Mouse (Mus musculus): ENCODE measurements around the gene Best1.

The Best1 gene

GRCm38 (mm10) chr19:10022414-10023303, 21.2 kb upstream of the Best1 start:
- DNase-seq (ENCODE audit: low spot score in 2 of 2) = no peak

- DNase-seq (ENCODE audit: low spot score in 2 of 2) = no peak
These were observed 20.5 kb upstream of the Best1 start for GRCm38 (mm10) chr19:10021981-10022380.

GRCm38 (mm10) chr19:10019214-10019760, 17.9 kb upstream of the Best1 start:
- no peak for DNase-seq (ENCODE audit: low spot score in 2 of 2)

- no peak for DNase-seq (ENCODE audit: low spot score in 2 of 2)
These were observed 17.0 kb upstream of the Best1 start for GRCm38 (mm10) chr19:10018527-10018818.

GRCm38 (mm10) chr19:10017637-10018526, 16.4 kb upstream of the Best1 start:
- peak; percentile 83 to 90 for DNase-seq (ENCODE audit: low spot score in 2 of 2)

GRCm38 (mm10) chr19:10016151-10016550, 14.7 kb upstream of the Best1 start:
- DNase-seq (ENCODE audit: low spot score in 2 of 2) = no peak

GRCm38 (mm10) chr19:10015442-10015841, 14.0 kb upstream of the Best1 start:
- DNase-seq (ENCODE audit: low spot score in 2 of 2) = no peak

- DNase-seq (ENCODE audit: low spot score in 2 of 2) = no peak
These were observed 13.4 kb upstream of the Best1 start for GRCm38 (mm10) chr19:10014824-10015223.

- DNase-seq (ENCODE audit: low spot score in 2 of 2) = no peak
These were observed 12.5 kb upstream of the Best1 start for GRCm38 (mm10) chr19:10013913-10014312.

GRCm38 (mm10) chr19:10013348-10013747, 11.9 kb upstream of the Best1 start:
- no peak for DNase-seq (ENCODE audit: low spot score in 2 of 2)

- DNase-seq (ENCODE audit: low spot score in 2 of 2) = peak in 1 of 2 experiments; percentile 70
These were observed 11.4 kb upstream of the Best1 start for GRCm38 (mm10) chr19:10012827-10013278.

GRCm38 (mm10) chr19:10011408-10011807, 10.0 kb upstream of the Best1 start:
- no peak for DNase-seq (ENCODE audit: low spot score in 2 of 2)

- DNase-seq (ENCODE audit: low spot score in 2 of 2) = no peak
These were observed 2.3 kb upstream of the Best1 start for GRCm38 (mm10) chr19:10003696-10004095.

- no peak for DNase-seq (ENCODE audit: low spot score in 2 of 2)
These were observed 1.1 kb downstream of the Best1 start for GRCm38 (mm10) chr19:10000330-10000729.

- DNase-seq (ENCODE audit: low spot score in 2 of 2) = no peak
These were observed 2.5 kb downstream of the Best1 start for GRCm38 (mm10) chr19:9998736-9999486.

- no peak for DNase-seq (ENCODE audit: low spot score in 2 of 2)
These were observed 3.4 kb downstream of the Best1 start for GRCm38 (mm10) chr19:9998063-9998416.

- no peak for DNase-seq (ENCODE audit: low spot score in 2 of 2)
These were observed 4.0 kb downstream of the Best1 start for GRCm38 (mm10) chr19:9997204-9998062.

GRCm38 (mm10) chr19:9993036-9993656, 8.3 kb downstream of the Best1 start:
- DNase-seq (ENCODE audit: low spot score in 2 of 2) = peak; percentile 80 to 87

- DNase-seq (ENCODE audit: low spot score in 2 of 2) = no peak
These were observed 9.1 kb downstream of the Best1 start for GRCm38 (mm10) chr19:9992011-9992958.

All from urinary bladder, adult 18-20 months (tissue).